Mouse (Mus musculus) heart, adult 2 months (tissue): ENCODE measurements at regions not wholly inside any gene's neighbourhood (a gene's known extent, or its start where the extent isn't known, plus 50 kb on each side); places are given as distances from the start of the nearest gene placed in this dataset.

Source experiments
- DNase-seq, 2 experiments: peaks; one replicate each; pipeline ENCODE4 v3.0.0; 2021
- H3K27ac ChIP-seq: fragments of 200-600 bp; 2 replicates; pipeline ENCODE4 v1.8.1; 2022
- H3K27me3 ChIP-seq: fragments of 200-500 bp; 2 replicates; pipeline ENCODE4 v1.6.1; 2012; ENCODE audit warnings: mild to moderate bottlenecking, low read length, inconsistent platforms, mixed read lengths; ENCODE audit not compliant: control insufficient read depth, insufficient read depth
- H3K36me3 ChIP-seq: fragments of 200-500 bp; 2 replicates; pipeline ENCODE4 v1.6.1; 2012; ENCODE audit warnings: low read length, inconsistent platforms; ENCODE audit not compliant: control insufficient read depth, insufficient read depth
- H3K4me1 ChIP-seq: fragments of 200-500 bp; 2 replicates; pipeline ENCODE4 v1.6.1; 2011; ENCODE audit warnings: low read length; ENCODE audit not compliant: control insufficient read depth, insufficient read depth
- H3K4me3 ChIP-seq: fragments of 200-600 bp; 2 replicates; pipeline ENCODE4 v1.8.1; 2022
- H3K79me2 ChIP-seq: fragments of 200-500 bp; replicated peaks from 2 replicates; pipeline ENCODE4 v1.6.1; 2012; ENCODE audit warnings: mild to moderate bottlenecking, inconsistent platforms, low read length, moderate library complexity, mixed read lengths; ENCODE audit not compliant: control insufficient read depth, insufficient read depth
- H3K9ac ChIP-seq: fragments of 200-500 bp; 2 replicates; pipeline ENCODE4 v1.6.1; 2012; ENCODE audit warnings: low read depth, mild to moderate bottlenecking, control low read depth, inconsistent platforms, low read length, mixed read lengths
- CTCF ChIP-seq: fragments of 200-600 bp; IDR thresholded peaks from 2 replicates; pipeline ENCODE4 v1.8.1; 2022; ENCODE audit warnings: antibody characterized with exemption, mild to moderate bottlenecking, moderate library complexity
- EP300 ChIP-seq: fragments of 200-500 bp; IDR thresholded peaks from 2 replicates; pipeline ENCODE4 v1.6.1; 2011; ENCODE audit warnings: low read depth, low read length, control low read depth; ENCODE audit not compliant: insufficient read depth
- POLR2A ChIP-seq: fragments of 200-500 bp; IDR thresholded peaks from 2 replicates; pipeline ENCODE4 v1.6.1; 2011; ENCODE audit warnings: mild to moderate bottlenecking, low read depth, low read length, control low read depth; ENCODE audit not compliant: insufficient read depth
- WGBS: fragments of 180-500 bp; shearing (Covaris S2); methylation state at CpG from one replicate; pipeline ENCODE4 v1.1.7; 2018; 5-methylcytosine and 5-hydroxymethylcytosine counted together
- intact Hi-C: fragments of 180-260 bp; cut with DNase I; formaldehyde crosslinking; loops from one replicate; pipeline ENCODE4 v1.15.1; 2025

DNA sequence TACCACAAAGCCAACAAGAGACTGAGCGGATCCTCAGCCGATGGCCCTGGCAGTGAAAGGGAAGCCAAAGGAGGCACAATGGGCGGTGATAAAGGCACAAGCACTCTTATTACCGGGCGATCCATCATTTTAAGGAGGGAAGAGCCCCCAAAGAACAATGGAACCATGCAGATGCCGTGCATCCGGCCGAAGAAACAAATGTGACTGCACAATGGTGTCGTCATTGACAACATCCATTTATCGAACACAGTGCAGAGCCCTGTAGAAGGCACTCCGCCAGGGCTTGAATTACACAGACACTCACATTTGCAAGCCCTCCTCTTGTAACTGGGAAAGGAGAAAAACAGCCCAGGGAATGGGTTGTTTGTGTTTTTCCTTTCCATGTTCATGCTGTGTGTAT lies 80.7 kb upstream of the Atp5g3 start:
- Histone ChIP-seq H3K4me3 (no peak overlapping the region), H3K4me1 (no peaks in the 10 kb centered on the region), H3K36me3 (no peaks in the 10 kb centered on the region), H3K79me2 (no peaks in the 10 kb centered on the region), H3K9ac (no peak overlapping the region), H3K27ac (no peak overlapping the region), H3K27me3 (no peaks in the 10 kb centered on the region; the same call in 1 of the 2 replicates)
- TF ChIP-seq CTCF (no peak), POLR2A (no peak), EP300 (no peak)
- WGBS: 83% methylated on average over 11 of the region's 11 CpGs
- DNase-seq: no peak
- intact Hi-C loops: no loop called here

DNA sequence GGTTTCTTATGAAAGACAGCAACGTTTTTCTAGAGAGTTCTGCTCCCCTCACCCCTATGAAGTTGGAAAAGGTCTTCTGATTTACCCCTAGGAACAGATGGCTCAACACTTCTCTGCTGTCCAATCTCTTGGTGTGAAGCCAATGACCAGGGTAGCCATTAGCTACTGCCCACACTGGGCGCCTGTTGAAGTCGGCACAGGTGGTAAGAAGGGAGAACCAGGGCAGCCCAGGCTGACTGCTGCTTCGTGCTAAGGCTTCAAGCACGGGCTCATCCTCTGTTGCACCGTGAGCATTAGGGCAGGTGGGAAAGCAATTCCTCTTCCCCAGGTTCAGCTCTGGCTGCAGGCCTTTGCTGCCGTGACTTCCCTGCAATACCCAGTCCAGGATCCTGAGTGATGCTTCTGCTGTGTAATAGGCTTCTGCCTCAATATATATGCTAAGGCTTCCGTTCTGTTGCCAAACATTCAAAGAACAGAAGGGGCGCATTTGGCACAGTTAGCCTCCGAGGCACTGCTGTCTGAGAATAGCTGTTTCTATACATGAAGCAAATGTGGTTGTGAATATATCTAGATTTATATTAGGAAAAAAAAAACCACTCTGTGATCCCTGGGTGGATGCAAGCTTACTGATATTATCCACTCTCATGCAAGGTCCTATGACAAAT lies 76.4 kb upstream of the Atp5g3 start:
- H3K79me2 ChIP-seq: no peaks in the 10 kb centered on the region
- DNase-seq: no peak
- H3K36me3 ChIP-seq: no peaks in the 10 kb centered on the region
- TF ChIP-seq CTCF (no peak), EP300 (no peak)
- H3K27me3 ChIP-seq: no peaks in the 10 kb centered on the region; the same call in 1 of the 2 replicates
- no peak overlapping the region for H3K27ac ChIP-seq
- H3K9ac ChIP-seq: no peak overlapping the region
- H3K4me3 ChIP-seq: no peak overlapping the region
- intact Hi-C loops: no loop called here
- 85% methylated on average over 10 of the region's 10 CpGs for WGBS
- H3K4me1 ChIP-seq: no peaks in the 10 kb centered on the region

DNA sequence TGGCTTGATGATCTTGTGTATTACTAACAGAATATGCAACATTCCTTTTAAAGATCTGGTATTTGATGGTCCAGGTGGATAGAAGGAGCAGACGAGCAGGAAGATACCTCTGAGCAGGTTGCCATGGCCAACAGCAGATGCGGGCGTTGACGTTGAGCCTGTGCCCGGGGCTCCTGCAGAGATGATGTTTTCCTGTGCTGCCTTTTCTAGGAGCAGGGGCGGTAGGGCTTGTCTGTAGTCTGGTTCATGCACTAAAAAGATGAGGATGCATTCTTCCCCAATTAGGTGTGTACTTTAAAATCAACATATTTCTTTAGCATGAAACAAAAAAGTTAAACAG lies 74.8 kb upstream of the Atp5g3 start:
- Histone ChIP-seq H3K27ac (no peak overlapping the region), H3K4me1 (no peaks in the 10 kb centered on the region), H3K27me3 (no peaks in the 10 kb centered on the region; the same call in 1 of the 2 replicates), H3K36me3 (no peaks in the 10 kb centered on the region), H3K4me3 (no peak overlapping the region), H3K79me2 (no peaks in the 10 kb centered on the region), H3K9ac (no peak overlapping the region)
- intact Hi-C loops: no loop called here
- TF ChIP-seq POLR2A: no peak
- no peak for TF ChIP-seq CTCF
- no peak for TF ChIP-seq EP300
- 68% methylated on average over 6 of the region's 6 CpGs for WGBS
- no peak for DNase-seq

DNA sequence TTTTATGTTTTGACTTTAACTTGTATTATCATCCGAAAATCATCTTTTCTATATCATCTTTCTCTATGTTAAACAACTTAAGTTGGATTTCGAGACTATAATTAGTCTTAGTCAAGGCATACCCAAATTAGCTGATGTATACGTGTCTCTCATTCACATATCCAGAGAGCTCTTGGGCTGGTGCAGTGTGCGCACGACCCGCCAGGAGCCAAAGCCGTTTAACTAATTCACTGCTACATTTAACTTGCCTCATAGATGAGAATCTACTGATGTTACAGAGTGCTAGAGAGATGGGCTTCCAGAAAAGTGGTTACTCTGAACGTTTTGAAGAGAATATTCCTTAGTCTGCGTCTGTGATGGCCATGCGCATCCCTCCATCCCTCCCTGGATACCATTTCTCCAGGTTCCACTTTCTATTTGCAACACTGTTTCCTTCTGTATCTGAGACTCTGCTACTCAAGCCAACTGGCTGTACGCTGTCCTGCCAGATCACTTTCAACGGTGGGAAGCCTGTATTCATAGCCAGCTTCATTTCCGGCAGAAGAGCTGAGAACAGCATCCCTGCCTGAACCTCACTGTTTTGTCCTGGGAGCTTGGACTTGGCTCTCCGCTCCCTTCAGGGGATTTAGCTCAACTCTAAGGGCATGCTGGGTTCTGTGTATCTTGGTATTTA lies 74.2 kb upstream of the Atp5g3 start:
- Histone ChIP-seq H3K4me1 (no peaks in the 10 kb centered on the region), H3K27me3 (no peaks in the 10 kb centered on the region; the same call in 1 of the 2 replicates), H3K79me2 (no peaks in the 10 kb centered on the region), H3K9ac (no peak overlapping the region), H3K36me3 (no peaks in the 10 kb centered on the region), H3K4me3 (no peak overlapping the region), H3K27ac (no peak overlapping the region)
- WGBS: 71% methylated on average over 14 of the region's 14 CpGs
- TF ChIP-seq EP300: no peak
- TF ChIP-seq CTCF: no peak
- no peak for TF ChIP-seq POLR2A
- no peak for DNase-seq
- intact Hi-C loops: no loop called here

DNA sequence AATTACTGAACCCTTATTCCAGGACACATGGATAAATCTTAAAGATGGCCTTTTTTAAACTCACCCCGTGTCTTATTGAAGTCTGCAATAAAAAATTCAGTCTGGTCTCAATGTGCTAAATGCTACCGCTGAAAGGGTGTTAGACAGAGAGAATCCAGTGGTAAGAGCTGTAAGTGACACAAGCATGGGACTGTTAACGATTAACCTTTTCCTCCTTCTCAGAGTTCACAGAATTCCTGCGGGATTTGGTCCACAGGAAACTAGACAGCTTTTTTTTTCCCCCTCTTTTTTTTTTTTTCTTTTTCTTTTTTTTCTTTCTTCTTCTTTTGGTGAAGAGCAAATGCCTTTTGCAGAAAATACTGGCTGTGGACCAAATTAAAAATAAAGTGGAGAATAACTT lies 72.0 kb upstream of the Atp5g3 start:
- Histone ChIP-seq H3K27ac (no peak overlapping the region), H3K4me3 (no peak overlapping the region), H3K4me1 (no peaks in the 10 kb centered on the region), H3K27me3 (no peaks in the 10 kb centered on the region; the same call in 1 of the 2 replicates), H3K9ac (no peak overlapping the region), H3K79me2 (no peaks in the 10 kb centered on the region), H3K36me3 (no peaks in the 10 kb centered on the region)
- no peak for TF ChIP-seq POLR2A
- TF ChIP-seq CTCF: no peak
- TF ChIP-seq EP300: no peak
- WGBS: 44% methylated on average over 4 of the region's 4 CpGs
- intact Hi-C loops: no loop called here
- DNase-seq: no peak

DNA sequence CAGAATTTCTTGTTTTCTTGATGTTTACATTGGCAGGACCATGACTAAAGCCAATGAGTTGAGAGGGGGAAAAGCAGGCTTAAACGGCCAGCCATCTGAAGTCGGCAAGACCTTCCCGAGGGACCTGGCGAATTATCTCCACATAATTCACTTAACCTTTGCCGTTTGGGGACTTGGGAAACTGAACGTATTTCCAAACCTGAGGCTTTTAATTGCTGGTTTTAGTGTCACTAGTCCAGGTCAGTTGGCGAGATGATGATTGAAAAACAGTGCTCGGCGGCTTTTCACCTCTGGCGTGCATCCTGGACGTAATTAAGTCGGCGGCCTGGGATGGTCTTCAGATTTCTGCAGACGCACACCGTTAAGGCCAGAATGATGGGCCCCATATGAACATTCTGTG lies 66.9 kb upstream of the Atp5g3 start:
- intact Hi-C loops: no loop called here
- TF ChIP-seq POLR2A: no peak
- no peak for TF ChIP-seq EP300
- TF ChIP-seq CTCF: no peak
- no peaks in the 10 kb centered on the region for H3K79me2 ChIP-seq
- H3K27me3 ChIP-seq: no peaks in the 10 kb centered on the region
- WGBS: 72% methylated on average over 15 of the region's 15 CpGs
- H3K36me3 ChIP-seq: no peaks in the 10 kb centered on the region
- no peak overlapping the region for H3K9ac ChIP-seq
- no peak overlapping the region for H3K4me3 ChIP-seq
- H3K27ac ChIP-seq: no peak overlapping the region
- no peak for DNase-seq
- no peaks in the 10 kb centered on the region for H3K4me1 ChIP-seq
